Mouse (Mus musculus) gonadal fat pad, adult 2 months (tissue): Measurements from ENCODE around the gene Slc16a6. TPM values are rescaled to one million over a fixed set of nuclear protein-coding genes. Genes with fewer than 3 reads are reported as not detected.

ENCODE experiments used
- DNase-seq: peaks from one replicate; pipeline ENCODE4 v3.0.0-alpha.2; 2012; ENCODE audit warnings: low read depth
- polyA plus RNA-seq: library from polyadenylated mRNA; depleted of rRNA; stranded (reverse); fragments of >200 nt; gene quantifications from 2 replicates; pipeline ENCODE4 v1.2.3, GENCODE M21; 2012; rRNA removed

The Slc16a6 gene
- polyA plus RNA-seq, 1 experiment = 1.3 TPM

GRCm38 (mm10) chr11:109416709-109417420 lies 56.5 kb downstream of the Slc16a6 start:
- no peak for DNase-seq

GRCm38 (mm10) chr11:109414802-109415201 lies 58.6 kb downstream of the Slc16a6 start:
- DNase-seq = no peak

GRCm38 (mm10) chr11:109413617-109414016 lies 59.8 kb downstream of the Slc16a6 start, which contains the start of gene 9930022D16Rik:
Gene 9930022D16Rik, plus strand, starts transcription at chr11:109413917.
- DNase-seq = no peak

- no peak for DNase-seq
These were observed 63.0 kb downstream of the Slc16a6 start for GRCm38 (mm10) chr11:109410197-109410980.

GRCm38 (mm10) chr11:109406431-109406830 lies 67.0 kb downstream of the Slc16a6 start:
- DNase-seq = no peak

Other genes with a start within 250 kb of the Slc16a6 start
- 14.0 and 16.1 TPM in 2 replicates for gene Rgs9, start 175.5 kb downstream of the Slc16a6 start, polyA plus RNA-seq
- 24.0 and 26.0 TPM in 2 replicates for gene Gna13, start 110.8 kb downstream of the Slc16a6 start, polyA plus RNA-seq
- gene 9930022D16Rik, start 59.7 kb downstream of the Slc16a6 start, polyA plus RNA-seq = not detected in 2 replicates
- gene Amz2, start 47.7 kb downstream of the Slc16a6 start, polyA plus RNA-seq = 40.0 and 50.6 TPM in 2 replicates
- gene Arsg, start 224 bp downstream of the Slc16a6 start, polyA plus RNA-seq = 8.1 and 8.8 TPM in 2 replicates
- 33.8 TPM in 2 replicates for gene Wipi1, start 138.4 kb upstream of the Slc16a6 start, polyA plus RNA-seq
- gene Prkar1a, start 175.8 kb upstream of the Slc16a6 start, polyA plus RNA-seq = 79.9 and 91.6 TPM in 2 replicates
- 6.2 and 7.4 TPM in 2 replicates for gene Fam20a, start 248.7 kb upstream of the Slc16a6 start, polyA plus RNA-seq